Mouse (Mus musculus) brain, adult 2 months (tissue): ENCODE data around the gene Ophn1.

ENCODE experiments used
- DNase-seq: peaks from one replicate; pipeline ENCODE4 v3.0.0; 2011; ENCODE audit warnings: low read depth, low spot score

Ophn1 gene

DNA sequence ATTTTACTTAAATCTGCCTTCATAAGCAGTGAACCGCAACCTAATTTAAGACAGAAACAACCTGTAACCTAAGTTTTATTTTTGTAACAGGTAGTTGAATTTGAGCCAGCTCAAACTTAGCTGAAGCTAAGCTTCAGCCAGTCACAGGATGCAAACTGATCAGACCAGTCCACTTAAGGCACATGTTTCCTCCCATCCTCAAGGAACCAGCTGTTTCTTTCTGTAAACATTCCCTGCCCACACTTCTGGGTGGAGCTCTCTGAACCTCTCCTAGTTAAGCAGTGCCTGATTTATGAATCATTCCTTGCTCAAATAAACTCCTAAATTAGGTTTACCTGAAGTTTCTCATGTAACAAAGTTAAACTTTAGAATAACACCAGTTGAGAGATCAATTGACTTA lies 54.8 kb downstream of the Ophn1 start:
- DNase-seq: no peak

DNA sequence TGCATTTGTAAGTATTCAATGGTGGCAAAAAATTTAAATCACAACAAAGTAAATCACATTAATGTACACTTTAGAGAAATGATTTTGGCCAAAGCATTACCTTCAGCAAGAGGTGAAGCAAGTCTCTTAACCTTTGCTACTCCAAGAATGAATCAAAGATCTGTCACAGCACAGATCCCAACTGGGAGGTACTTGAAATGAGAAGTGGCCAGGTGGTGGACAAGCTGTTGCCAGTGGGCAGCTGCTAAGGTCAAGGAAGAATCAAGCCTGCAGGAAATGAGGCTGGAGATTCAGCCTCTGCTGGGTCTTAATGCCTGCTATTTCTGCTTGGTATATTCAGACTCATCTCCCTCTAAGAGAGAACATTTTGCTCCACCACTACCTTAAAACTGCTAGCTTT lies 87.0 kb downstream of the Ophn1 start:
- peak; percentile 53 for DNase-seq

DNA sequence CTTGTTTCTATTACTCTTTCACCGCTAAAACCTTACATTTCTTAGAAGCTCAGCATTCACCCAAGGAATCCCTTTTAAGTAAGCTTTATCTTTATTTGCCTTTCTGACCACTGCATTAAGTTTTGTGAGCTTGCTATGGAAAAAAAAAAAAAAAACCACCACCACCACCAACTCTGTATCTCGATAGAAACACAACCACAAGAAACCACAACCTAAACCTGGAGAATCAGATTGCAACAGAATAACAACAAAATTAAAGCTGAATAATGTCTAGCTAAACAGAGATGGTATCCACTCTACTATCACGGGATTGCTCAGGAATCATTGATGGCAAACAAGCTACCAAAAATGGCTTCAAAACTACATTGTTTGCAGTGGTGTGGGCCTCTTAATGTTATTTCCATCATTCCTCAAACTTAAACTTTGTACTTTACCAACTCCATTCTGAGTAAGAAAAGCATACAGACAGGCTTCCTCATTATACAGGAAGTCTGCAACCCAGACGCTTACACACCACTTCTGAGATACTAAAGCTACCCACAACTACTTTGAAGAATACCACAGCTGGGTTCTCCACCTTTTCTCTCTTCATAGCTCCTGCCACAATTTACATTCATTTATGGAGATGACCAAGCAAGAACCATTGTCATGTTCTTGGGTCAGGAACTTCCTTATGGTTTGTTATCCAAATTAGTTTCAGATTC lies 116.4 kb downstream of the Ophn1 start:
- DNase-seq: no peak

DNA sequence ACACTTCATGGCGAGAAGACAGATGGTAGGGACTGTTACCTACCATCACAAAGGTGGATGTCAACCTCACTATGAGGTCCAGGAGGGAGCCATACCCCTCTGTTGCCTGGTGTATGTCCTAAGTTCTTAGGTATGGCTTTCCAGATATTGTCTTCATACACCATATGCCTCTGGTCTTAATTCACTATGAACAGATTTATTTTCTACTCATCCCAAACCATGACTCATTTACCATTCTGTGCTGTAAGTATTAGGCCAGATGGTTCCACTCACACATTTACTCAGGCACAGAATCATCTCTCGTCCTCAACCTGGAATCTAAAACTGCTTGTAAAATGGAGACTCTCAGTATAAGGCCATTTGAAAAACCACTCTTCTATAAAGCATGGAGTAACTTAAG lies 135.7 kb downstream of the Ophn1 start:
- peak; percentile 82 for DNase-seq

DNA sequence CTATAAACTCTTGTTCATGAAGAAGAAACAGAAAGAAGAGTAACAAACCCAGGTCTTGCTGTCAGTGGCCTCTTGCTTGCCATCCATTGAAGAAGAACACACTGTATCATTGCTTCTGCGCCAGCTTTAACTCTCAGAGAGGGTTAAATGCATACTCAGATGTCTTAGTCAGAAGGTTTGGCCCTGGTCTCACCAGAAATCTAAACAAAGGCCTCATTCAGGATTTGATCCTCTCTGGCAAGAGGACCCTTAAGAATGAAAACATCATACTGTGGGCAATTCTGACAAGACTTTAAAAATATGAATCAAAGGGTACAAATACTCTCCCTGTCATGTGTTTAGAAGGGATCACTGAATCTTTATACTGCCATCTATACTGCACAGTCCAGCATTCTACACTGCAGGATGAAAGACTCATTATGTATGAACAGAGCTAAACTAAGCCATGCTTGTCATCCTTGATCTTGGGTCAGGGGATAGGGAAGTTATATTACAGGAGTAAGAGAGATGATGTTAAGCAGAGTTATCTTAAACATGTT lies 139.5 kb downstream of the Ophn1 start:
- no peak for DNase-seq

DNA sequence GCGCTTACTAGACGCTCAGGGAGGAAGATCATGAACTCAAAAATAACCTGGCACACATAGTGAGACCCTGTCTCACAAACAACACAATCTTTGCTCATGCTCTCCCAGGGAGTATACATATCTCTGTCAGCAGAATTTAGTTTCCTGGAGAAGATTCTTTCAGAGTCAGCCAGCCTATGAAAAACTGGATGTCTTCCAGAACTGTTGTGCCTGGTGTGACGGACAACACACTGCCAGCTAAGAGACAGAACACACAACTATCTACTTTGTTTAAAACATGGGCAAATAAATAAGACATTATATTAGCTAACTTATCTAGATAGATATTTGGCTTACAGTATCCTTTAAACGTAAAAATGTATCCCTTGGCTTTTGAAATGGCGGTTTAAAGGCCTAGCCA lies 154.1 kb downstream of the Ophn1 start:
- peak; percentile 25 for DNase-seq

DNA sequence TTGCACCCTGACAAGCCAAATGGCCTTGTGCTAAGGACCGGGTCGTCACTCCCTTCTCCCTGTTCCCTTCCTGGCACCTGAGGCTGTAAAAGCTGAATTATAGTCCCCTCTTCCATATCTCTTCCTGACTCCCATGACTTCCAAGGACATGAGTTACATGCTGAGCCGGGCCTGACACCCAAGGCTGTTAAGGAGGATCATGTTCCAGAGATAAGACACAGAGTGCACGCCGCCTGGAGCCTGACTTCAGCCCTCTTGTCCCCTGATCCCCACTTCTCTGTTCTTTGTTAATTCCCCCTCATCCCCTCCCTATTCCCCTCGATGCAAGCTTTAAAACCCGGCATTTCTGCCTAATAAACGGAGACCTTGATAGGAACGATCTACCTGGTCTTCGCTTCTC lies 167.8 kb downstream of the Ophn1 start:
- DNase-seq: no peak

DNA sequence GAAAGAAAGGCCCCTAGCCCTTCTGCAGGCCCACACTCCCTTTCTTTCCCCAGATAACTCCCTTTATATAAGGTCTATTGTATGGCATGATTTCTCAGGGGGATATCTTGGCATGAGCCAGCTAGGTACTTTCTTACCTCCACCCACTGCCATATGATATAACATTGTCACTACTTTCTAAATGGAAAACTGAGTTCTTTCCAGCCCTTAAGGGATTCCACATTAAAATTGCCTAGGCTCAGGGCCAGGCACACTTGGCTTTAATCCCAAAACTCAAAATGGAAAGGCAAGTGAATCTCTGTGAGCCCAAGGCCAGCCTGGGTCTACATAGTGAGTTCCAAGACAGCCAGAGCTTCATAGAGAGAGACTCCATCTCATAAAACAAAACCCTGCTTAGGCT lies 183.1 kb downstream of the Ophn1 start:
- DNase-seq: peak; percentile 33

DNA sequence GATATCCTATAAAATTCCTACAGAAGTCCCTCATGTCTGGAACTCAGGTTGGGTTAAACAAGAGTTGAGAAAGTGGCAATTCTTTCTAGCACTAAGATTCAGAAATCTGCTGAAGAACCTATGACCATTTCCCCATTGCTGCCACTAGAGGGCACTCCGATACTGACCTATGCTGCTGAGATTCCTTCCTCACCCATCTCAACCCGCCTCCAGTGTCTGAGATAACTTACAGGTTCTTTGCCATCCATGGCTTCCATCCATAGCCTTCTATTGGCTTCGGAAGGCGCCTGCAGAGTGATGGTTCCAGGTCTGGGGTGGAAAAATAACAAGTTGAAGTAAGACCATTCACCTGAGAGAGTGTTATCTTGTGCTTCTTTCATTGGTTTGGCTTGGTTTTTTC lies 189.2 kb downstream of the Ophn1 start:
- peak; percentile 86 for DNase-seq

DNA sequence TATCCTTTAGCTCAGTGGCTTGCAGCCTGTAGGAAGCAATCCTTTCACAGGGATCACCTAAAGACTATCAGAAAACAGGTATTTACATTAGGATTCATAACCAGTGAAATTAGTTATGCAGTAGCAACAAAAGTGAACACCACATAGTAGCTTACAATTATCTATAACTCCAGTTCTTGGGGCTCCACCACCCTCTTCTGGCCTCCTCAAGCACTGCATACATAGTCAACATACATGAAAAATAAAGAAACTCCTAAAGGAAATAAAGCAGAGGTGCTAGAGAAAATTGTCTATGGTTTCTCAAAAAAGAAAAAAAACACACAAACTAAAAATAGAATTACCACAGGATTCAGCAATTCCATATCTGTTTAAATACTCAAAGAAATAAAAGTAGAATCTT lies 208.2 kb downstream of the Ophn1 start:
- peak; percentile 13 for DNase-seq

DNA sequence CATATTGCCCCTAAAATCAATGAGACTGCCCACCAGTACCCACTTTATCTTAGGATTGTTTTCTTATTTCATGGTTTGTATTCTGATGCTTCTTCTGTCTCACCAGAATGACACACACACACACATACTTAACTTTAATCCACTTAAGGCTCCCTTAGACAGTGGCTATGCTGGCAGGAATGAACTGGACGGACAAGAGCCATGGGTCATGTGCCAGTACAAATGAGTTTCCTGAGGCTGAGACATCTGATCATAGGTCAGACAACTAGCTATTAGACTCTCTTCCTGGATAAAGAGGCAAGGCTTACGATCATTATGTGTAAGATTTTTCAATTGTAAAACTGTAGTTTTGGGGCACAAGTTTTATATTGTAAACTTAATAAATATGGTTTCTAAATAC lies 209.5 kb downstream of the Ophn1 start:
- DNase-seq: no peak

DNA sequence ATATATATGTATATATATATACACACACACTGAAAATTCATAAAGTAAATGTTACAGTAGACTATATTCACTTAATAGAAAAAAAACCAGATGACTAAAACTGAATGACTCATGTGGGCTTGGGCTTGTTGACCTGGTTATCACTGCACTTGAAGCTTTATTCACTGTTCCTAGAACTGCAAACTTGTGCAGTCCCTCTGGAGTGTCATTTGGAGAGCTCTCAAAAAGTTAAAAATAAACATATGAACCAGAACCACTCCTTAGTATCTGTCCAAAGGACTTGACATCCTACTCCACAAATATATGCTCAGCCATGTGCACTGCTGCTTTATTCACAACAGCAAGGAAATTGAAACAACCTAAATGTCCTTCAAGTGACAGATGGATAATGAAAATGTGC lies 219.8 kb downstream of the Ophn1 start:
- DNase-seq: peak; percentile 1

DNA sequence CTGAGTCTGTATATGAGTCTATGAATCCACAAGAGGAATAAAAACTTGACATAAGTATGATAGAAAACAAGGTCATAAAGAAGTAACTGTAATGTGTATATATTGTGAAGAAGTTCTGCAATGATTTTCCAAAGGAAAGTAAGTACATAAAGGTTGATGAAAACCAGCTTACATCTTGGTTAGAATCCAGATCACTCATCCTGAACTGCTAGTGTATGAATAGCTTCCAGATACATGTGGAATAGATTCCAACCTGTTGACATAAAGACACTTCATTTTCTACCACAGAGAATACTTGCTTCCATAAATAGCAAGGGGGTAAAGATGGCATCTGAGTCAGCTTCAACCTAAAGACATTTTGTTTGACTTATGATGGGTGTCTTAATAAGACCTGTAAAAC lies 239.4 kb downstream of the Ophn1 start:
- DNase-seq: no peak

DNA sequence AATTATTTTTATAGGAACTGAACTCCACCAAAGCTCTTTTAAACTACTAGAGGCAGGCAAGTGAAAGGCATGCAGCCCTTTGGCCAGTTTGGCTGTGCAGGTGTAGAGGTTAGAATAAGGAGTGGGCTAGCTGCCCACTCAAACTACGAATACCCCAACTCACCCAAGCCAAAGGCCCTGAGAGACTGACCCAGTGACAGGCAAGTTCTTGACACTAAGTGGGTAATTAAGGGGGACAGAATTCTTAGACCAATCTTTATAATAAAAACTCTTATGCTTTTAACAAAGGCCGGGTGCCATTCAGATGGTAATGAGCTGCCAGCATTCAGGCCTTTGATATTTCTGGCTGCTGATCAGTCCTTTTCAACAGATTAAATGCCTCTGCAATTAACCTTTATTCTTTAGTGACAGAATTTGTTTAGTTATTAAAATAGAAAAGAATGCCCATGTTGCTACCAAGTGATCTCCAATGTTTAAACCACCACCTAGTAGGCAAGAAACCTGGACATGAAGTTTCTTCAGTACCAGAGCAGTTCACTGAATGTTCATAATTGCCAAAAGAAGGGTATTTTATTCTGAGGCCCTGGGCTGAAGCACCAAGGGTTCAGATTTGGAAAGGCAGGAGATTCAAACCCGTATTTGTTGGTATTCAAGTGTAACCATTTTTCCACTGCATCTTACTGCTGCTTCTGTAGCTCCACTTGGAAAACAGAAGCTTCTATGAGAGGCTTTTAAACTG lies 262.0 kb downstream of the Ophn1 start:
- no peak for DNase-seq

DNA sequence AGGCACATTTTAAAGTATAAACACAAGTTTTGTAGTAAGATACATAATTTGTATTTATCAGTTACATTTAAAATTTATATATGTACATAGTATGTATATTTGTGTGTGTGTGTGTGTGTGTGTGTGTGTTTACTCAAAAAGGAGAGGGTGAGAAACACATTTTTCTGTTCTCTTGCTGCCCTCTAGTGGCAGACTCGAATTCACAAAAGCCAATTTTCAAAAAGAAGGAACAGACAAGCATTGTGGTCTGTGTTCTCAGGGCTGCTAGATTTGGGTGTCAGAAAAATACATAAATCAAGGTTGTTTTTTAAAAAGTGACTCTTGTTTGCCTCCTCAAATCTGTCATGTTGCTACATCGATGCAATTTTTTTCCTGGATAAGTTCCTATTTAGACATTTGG lies 272.0 kb downstream of the Ophn1 start:
- DNase-seq: peak; percentile 57

DNA sequence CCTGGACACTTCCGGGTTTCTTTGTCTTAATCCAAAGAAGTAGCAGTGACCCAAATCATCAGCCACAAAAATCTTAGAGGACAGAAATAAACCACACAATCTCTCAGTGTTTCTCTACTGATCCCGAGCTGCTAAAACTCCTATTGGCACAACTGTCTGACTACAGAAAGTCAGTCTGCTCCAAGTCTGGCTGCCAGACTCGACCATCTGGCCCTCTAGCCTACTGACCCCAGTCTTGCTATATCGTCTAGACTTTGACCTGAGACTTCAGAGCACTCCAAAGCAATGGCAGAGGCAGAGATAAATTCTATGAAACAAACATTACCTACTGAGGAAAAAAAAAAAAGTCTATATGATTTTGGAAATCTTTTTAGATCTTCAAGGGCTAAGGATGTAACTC lies 273.4 kb downstream of the Ophn1 start:
- DNase-seq: peak; percentile 18

DNA sequence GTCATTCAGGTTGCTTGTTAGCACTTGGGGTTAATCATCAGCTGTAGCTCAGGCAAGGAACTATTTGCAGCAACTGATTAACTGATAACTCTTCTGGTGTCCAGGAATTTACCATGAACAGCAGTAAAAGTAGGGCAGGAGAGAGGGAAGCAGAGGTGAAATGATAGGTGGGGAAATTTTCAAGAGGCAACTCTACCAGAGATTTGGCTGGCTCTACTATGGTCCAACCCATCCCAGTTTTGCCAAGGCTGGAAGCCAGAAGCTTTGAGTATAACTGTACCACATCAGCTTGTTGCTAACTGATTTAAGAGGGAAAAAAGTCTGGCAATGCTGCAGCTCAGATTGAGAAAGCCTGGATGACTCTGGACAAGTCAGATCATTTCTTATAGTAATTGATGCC lies 316.6 kb downstream of the Ophn1 start:
- no peak for DNase-seq

DNA sequence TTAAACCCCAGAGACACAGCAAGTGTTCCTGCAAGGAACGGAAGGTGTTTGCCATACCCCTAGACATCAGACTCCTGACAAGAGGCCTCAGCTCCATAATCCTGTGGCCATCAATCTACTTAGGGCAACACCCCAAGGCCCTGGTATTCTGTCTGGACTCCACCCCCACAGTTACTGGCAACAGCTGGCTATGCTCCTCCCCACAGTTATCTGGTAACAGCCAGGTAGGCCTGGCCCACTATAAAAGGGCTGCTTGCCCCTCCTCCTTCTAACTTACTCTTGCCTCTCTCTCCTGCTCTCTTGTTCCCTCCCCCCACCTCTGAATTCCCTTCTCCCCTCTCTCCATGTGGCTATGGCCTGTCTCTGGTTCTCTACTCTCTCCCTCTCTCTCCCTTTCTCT lies 344.4 kb downstream of the Ophn1 start:
- no peak for DNase-seq

DNA sequence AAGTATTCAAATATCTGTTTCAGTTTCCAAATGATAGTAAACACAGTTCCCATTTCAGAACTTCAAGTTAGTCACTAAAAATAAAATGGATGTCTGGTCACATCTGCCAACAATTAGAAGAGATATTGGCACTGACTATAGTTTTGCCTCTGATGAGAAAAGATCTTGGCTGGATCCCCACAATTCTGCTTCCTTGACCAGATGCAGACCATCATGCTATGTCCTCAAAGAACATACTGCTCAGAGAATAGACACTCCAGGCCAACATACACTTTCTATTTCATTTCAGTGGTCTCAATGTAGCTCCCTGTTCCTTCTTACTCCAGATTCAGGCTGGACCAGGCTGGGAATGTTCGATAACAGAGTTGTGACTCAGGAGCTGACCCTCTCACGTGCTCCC lies 375.5 kb downstream of the Ophn1 start:
- DNase-seq: no peak

DNA sequence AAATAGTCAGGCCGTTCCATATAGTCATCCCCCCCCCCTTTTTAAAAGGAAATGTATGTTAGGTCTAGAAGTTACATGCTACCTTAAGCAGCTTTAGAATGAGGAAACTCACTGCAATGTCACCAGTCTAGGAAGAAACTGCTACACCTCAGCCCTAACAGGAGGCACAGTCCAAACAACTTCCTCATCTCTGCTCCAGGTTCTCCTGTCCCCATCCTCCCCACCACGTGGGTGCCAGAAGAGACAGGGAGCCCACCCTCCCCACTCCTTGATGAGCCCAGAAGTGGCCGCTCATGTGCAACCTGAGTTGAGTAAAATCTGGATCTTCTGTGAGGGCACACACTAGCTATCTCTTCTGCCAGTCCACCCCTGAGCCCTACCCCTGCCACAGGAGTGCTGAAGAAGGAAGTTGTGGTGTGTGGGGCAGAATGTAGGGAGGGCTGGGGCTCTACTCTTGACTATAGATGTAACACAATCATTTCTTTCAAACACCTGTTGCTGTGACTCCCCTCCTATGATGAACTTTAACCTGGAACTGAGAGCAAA lies 376.4 kb downstream of the Ophn1 start:
- no peak for DNase-seq
